Mouse (Mus musculus): ENCODE results near the gene Tfb2m. TPM values are rescaled to one million over a fixed set of nuclear protein-coding genes. Genes with fewer than 3 reads are reported as not detected.

The Tfb2m gene
- total and polyA plus RNA-seq, 3 experiments: 9.0 to 51.9 (median 39.8) TPM

DNA sequence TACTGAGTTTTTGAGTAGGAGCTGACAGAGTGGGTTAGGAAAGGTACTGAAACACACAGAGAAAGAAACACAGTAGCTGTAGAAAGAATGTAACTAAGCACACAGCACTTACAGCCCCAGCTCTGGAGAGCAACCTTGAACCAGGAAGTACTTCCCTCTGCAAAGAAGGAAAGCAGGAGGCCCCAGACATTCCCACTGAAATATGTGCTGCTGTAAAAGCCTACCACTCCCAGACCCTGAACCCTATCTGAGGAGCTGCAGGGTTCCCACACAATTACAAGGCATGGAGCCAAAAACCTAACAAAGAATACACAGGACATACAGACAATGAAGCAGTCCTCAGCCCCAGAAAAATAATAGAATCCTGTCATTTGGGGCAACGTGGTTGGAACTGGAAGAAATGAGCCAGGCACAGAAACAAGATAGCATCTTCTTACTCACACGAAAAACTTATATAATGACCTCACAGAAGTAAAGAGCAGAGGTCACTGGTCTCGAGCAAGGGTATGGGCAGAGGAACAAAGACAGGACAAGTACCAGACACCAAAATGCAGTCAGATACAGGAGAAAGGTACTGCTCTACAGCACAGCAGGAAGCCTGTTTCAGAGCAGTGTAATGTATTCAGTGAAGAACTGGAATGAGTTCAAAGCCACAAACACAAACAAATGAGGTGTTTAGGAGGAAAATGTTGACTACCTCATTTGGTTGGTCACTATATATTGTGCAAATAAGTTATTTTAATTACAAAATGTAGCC is 60.1 kb downstream of the Tfb2m start:
- no peak overlapping the region for H3K4me3 ChIP-seq (ENCODE audit: low read depth, low read length)
- DNase-seq (ENCODE audit: low spot score) (no peak), ATAC-seq (ENCODE audit: extremely low read depth, insufficient number of reproducible peaks, low FRiP score, poor library complexity, severe bottlenecking) (no peak)
- no peaks in the 10 kb centered on the region for H3K27me3 ChIP-seq (ENCODE audit: insufficient read depth, low read length)
- H3K9me3 ChIP-seq (replicated peaks): peaks cover 4% of the 10 kb centered on the region
- H3K4me1 ChIP-seq (ENCODE audit: insufficient read depth, low read depth, low read length): peaks cover 14% of the 10 kb centered on the region; the same call in 1 of the 2 replicates
- H3K36me3 ChIP-seq (replicated peaks): peaks cover 8% of the 10 kb centered on the region
- TF ChIP-seq POLR2AphosphoS5 (IDR thresholded peaks at IDR 0.05; ENCODE audit: insufficient replicate concordance, low read depth, low read length) (no peak), GATA1 (IDR thresholded peaks at IDR 0.05; ENCODE audit: borderline replicate concordance, low read length) (no peak), GATA2 (IDR thresholded peaks at IDR 0.05; ENCODE audit: borderline replicate concordance, low read depth, low read length) (no peak), TAL1 (conservative IDR thresholded peaks at IDR 0.05; ENCODE audit: low read depth, low read length) (no peak), CTCF (IDR thresholded peaks at IDR 0.05; ENCODE audit: low read depth, low read length) (no peak)

GRCm38 (mm10) chr1:179480862-179481261 is 65.2 kb downstream of the Tfb2m start:
- no peaks in the 10 kb centered on the region for H3K27me3 ChIP-seq (ENCODE audit: insufficient read depth, low read length)
- H3K36me3 ChIP-seq (replicated peaks): peaks cover 3% of the 10 kb centered on the region
- TF ChIP-seq CTCF (IDR thresholded peaks at IDR 0.05; ENCODE audit: low read depth, low read length) (no peak), GATA2 (IDR thresholded peaks at IDR 0.05; ENCODE audit: borderline replicate concordance, low read depth, low read length) (no peak), POLR2AphosphoS5 (IDR thresholded peaks at IDR 0.05; ENCODE audit: insufficient replicate concordance, low read depth, low read length) (no peak), TAL1 (conservative IDR thresholded peaks at IDR 0.05; ENCODE audit: low read depth, low read length) (no peak), GATA1 (IDR thresholded peaks at IDR 0.05; ENCODE audit: borderline replicate concordance, low read length) (no peak)
- DNase-seq (ENCODE audit: low spot score) (no peak), ATAC-seq (ENCODE audit: extremely low read depth, insufficient number of reproducible peaks, low FRiP score, poor library complexity, severe bottlenecking) (no peak)
- H3K4me3 ChIP-seq (ENCODE audit: low read depth, low read length): no peak overlapping the region
- no peaks in the 10 kb centered on the region for H3K9me3 ChIP-seq (replicated peaks)
- peaks cover 9% of the 10 kb centered on the region; the same call in 1 of the 2 replicates for H3K4me1 ChIP-seq (ENCODE audit: insufficient read depth, low read depth, low read length)

Other genes starting within 250 kb of the Tfb2m start
- 15.8 and 17.1 TPM in 2 replicates for gene Smyd3, start 28.2 kb downstream of the Tfb2m start, total RNA-seq (2014; fragmentation: Nextera tagmentation)
- gene Smyd3, start 28.2 kb downstream of the Tfb2m start, total RNA-seq (2017): 18.2 and 19.4 TPM in 2 replicates
- 3.2 and 3.5 TPM in 2 replicates for gene Smyd3, start 28.2 kb downstream of the Tfb2m start, polyA plus RNA-seq (2012)
- gene Cnst, start 103 bp upstream of the Tfb2m start, total RNA-seq (2014; fragmentation: Nextera tagmentation): 27.1 TPM in 2 replicates
- gene Cnst, start 103 bp upstream of the Tfb2m start, total RNA-seq (2017): 31.6 and 32.9 TPM in 2 replicates
- 14.4 and 14.6 TPM in 2 replicates for gene Cnst, start 103 bp upstream of the Tfb2m start, polyA plus RNA-seq (2012)
- gene Sccpdh, start 121.9 kb upstream of the Tfb2m start, total RNA-seq (2014; fragmentation: Nextera tagmentation): 72.8 and 72.9 TPM in 2 replicates
- gene Sccpdh, start 121.9 kb upstream of the Tfb2m start, total RNA-seq (2017): 110 and 127 TPM in 2 replicates
- 11.9 and 12.3 TPM in 2 replicates for gene Sccpdh, start 121.9 kb upstream of the Tfb2m start, polyA plus RNA-seq (2012)
- not detected in 2 replicates for gene Kif28, start 199.0 kb upstream of the Tfb2m start, total RNA-seq (2014; fragmentation: Nextera tagmentation)
- 0.05 TPM in 1 of 2 replicates, not detected in the other for gene Kif28, start 199.0 kb upstream of the Tfb2m start, total RNA-seq (2017)
- gene Kif28, start 199.0 kb upstream of the Tfb2m start, polyA plus RNA-seq (2012): 0.01 TPM in 1 of 2 replicates, not detected in the other